Mouse (Mus musculus) retina, adult 2 months (tissue): ENCODE data around the gene Sorcs2.

ENCODE experiments used
- DNase-seq: peaks from one replicate; pipeline ENCODE4 v3.0.0-alpha.2; 2012; ENCODE audit warnings: low read depth, low spot score

Gene Sorcs2

DNA sequence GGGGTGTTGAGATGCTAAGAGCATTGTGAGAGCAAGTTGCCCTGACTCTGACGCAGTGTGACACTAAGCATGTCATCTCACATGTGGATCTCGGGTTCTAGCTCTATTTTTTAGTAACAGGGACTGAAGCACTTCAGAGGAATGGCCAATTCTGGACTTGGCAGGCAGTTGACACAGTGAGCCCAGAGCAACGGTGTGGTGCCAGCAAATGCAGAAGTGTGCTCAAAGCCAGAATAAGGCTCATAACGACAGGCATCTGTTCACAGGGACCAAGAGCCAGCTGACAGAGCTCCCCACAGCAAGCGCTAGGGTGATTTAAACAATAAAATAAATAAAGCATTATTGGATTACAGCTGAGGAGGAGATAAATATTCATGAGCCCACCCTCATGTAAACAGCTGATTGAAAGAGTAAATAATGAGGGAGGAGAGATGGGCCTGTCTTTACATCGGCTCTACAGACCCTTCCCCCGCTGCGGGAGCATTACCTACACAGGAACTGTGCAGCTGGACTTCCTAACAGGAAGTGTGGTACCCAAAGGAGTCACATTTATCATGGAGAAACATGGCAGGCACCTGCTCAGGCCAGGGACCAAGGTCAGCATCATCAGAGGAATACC, 267.4 kb downstream of the Sorcs2 start:
- no peak for DNase-seq

DNA sequence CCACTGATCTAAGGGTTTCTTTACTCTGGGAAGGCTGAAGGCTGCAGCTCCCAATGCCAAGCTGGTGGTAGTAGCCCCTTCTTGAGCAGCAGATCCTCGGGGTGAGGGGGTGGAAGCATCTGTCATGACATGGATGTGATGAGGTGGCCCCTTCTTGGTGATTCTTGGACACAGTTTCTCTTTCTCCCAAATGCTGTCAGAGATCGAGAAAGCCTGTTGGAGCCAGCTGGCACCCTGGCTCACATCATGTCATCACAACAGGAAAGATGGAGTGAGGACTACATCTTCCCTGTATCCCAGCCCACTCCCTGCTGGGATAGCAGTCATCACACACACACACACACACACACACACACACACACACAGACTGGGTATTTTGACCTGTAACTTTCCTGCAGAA, 268.3 kb downstream of the Sorcs2 start:
- no peak for DNase-seq

DNA sequence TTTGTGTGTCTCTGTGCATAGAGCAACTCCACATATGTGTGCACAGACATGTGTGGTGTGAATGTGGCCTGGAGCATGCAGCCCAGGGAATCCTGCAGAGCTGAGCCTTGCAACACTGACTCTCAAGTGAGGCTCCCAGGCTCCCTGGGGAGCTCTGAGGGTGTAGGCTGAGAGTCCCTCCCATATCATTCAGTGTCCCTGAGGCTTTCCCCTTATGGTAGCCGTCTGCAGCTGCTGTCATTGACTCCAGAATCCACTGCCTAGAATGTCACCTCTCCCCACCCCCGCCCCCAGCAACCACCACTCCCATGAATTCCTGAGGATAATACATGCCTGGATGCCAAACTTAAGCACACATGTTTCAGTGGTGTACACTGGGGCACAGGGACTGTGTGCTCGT, 269.4 kb downstream of the Sorcs2 start:
- DNase-seq: no peak

DNA sequence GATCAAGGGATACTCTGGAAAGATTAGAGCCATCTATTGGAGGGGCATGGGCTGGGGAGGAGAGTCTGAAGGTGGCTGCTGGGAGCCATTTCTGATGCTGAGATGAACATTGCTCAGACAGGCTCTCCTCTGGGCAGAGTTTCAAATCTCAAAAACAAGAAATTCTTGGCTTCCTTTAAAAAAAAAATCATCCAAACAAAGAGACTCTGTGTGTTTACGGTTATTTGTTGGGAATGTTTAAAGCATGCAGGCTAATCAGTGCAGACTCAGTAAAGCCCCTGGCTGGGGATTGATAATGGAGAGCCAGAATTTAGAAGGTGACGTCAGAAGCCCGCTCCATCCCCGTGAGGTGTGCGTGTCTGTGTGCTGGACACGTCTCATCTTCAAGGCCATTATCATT, 272.9 kb downstream of the Sorcs2 start:
- no peak for DNase-seq

GRCm38 (mm10) chr5:36122987-36123386, 275.0 kb downstream of the Sorcs2 start:
- DNase-seq: no peak

GRCm38 (mm10) chr5:36120931-36121341, 277.0 kb downstream of the Sorcs2 start:
- DNase-seq: no peak

- DNase-seq: no peak
These were observed 279.9 kb downstream of the Sorcs2 start for GRCm38 (mm10) chr5:36118061-36118460.

- DNase-seq: no peak
These were observed 282.4 kb downstream of the Sorcs2 start for GRCm38 (mm10) chr5:36115519-36115918.

- no peak for DNase-seq
These were observed 284.2 kb downstream of the Sorcs2 start for GRCm38 (mm10) chr5:36113696-36114095.

DNA sequence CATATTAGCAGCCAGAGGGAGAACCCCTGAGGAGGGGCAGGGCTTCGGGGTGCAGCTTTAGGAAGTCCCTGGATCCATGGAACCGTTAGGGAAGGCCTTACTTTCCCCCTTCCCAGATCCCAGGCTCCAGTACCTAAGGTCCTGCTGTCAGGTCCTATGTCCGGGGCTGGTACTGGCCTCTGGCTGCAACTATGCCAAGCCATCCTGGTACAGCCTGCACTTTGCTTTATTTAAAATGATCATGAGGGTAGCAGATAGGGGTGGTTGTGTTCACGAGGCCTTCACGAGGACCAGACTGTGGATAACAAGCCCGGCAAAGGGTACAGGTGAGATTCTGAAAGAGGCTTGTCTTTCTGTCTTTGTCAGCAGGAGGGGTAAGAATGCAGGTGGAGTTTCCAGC, 285.2 kb downstream of the Sorcs2 start:
- no peak for DNase-seq

DNA sequence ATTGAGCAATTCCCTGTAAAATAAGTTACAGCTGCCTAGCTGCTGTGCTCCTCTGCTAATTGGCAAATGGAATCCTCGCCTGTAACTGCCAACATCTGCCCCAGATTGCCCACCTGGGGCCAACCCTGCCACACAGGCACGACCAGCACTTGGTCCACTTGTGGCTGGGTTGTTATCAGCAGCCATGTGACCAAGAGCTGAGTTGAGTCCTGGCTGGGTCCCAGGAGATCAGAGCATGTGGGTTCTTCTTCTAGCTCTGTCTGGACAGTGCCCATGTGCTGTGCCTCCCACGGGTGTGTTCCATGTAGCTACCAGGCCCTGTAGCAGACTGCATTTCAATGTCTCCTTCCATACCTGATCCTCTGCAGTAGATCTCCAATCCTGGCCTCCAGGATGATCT, 286.4 kb downstream of the Sorcs2 start:
- DNase-seq: no peak

- no peak for DNase-seq
These were observed 289.5 kb downstream of the Sorcs2 start for GRCm38 (mm10) chr5:36108339-36108887.

- no peak for DNase-seq
These were observed 294.5 kb downstream of the Sorcs2 start for GRCm38 (mm10) chr5:36103483-36103882.

DNA sequence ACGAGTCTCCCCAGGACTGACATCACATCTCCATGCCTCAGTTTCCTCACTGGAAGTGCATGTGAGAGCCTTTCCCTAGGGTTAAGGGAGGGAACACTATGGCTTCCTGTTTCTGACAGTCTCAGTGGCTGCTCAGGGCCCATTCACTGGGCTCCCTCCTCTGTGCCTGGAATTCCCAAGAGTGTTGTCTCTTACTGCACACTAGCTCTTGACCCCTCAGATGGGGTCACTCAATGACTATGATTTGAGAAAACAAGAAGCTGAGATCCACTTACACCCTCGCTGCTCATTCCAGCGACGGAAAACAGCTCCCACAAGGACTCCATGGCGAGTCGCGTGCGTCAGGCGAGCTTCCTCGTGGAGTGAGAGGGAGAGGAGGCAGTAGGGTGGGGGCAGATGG, 296.8 kb downstream of the Sorcs2 start:
- DNase-seq: no peak

DNA sequence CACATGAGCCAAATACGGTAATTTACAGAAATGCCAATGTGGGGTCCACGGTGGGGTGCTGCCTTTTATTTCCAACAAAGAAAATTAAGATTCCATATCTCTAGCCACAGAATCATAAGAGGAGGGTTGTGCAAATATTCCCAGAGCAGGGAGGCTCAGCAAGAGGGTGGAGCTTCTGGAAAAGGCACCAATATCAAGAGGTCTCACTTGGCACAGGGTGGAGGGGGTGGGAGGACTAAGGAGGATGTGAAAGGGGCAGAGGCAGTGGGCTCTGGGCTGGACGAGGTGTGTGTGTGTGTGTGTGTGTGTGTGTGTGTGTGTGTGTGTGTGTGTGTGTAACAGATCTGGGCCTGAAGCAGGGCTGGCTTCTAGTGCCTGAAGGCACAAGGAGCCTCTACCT, 297.5 kb downstream of the Sorcs2 start:
- no peak for DNase-seq

GRCm38 (mm10) chr5:36099662-36100061, 298.3 kb downstream of the Sorcs2 start:
- no peak for DNase-seq

DNA sequence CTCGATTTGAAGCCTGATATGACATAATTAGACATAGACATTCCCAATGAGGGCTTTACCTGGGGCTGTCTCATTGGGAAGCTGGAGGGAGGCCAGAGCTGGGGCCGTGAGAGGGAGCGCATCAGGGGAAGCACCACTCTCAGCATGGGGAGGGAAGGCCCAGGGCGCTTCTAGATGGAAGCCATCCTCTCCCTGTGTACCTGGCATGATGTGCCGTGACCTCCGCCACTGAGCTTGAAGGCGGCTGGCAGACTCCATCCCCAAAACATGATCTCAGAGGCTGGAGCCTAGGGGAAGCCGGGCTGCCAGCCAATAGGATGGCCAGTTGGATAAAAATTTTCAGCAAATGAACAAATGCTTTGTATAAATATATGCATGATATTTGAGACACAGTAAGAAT, 301.9 kb downstream of the Sorcs2 start:
- no peak for DNase-seq

DNA sequence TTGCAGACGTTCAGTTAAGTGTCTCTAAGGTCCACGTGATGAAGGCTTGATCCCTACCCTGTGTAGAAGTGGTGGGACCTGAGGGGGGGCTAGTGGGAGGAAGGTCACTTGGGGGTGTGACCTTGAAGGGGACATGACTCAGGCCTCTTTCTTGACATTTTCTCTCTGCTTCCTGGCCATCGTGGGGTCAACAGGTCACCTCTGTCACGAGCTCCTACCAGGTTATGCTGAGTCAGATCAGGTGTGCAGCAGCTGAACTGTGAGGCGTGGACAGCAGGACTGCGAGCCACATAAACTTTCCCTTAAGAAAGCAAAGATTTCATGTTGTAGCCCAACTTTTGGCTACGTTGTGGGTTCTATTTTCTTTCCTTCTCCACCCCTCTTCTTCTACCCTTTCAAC, 307.9 kb downstream of the Sorcs2 start:
- DNase-seq: no peak

- no peak for DNase-seq
These were observed 308.7 kb downstream of the Sorcs2 start for GRCm38 (mm10) chr5:36089243-36089642.

DNA sequence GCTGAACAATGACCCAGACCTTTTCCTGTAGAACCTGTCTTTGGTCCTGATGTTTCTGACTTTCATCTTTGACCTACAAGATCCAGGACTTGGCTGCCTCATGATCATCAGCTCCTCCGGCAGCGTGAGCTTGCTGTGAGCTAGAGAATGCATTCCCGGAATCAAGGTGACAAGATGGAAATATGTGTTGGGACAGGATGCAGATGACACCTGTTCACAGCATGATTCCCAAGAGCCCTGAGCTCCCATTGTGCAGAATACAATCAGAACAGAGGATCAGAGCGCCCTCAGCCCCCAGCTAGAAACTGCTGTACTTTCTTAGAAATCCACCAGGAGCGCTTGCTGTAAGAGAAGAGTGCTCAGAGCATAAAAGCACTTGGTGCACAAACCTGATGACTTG, 311.0 kb downstream of the Sorcs2 start:
- no peak for DNase-seq

DNA sequence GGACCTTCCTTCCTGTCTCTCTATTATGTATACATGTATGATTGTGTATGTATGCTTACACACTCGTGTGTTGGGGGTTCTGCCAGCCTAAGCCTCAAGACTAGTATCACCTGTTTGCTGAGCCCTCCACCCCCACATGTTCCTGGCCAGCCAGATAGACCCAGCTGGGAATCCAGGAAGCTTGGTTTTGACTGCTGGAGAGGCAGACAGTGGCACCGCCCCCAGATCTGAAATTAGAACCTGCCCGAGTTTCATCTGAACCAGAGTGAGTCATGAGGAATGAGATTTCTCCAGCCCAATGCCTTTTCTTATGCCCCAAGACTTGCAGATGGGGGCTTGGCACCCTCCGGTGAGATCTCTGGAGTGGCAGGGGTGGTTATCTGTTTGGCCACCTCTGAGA, 312.3 kb downstream of the Sorcs2 start:
- DNase-seq: no peak

GRCm38 (mm10) chr5:36083869-36084565, 313.9 kb downstream of the Sorcs2 start:
- DNase-seq: no peak

DNA sequence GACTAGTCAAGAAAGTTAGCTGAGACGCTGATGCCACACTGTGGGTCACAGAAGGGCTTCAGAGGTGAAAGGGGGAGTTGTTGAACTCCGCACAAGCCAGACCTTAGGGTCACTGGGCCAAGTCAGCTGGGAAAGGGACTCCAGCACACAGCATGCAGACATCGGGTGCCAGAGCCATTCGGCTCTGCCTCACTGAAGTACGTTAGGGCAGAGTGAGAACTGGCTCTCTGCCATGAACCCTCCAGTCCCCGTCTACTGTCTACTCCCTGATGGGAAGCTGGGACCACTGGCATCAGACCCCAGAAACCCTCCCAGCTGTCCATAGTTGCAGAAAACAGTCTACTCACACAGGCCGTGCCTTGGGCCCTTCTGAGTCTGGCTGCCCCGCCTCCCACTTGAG, 316.9 kb downstream of the Sorcs2 start:
- DNase-seq: no peak
